Mouse (Mus musculus): ENCODE results near the gene Krt7. TPM values are rescaled to one million over a fixed set of nuclear protein-coding genes. Genes with fewer than 3 reads are reported as not detected.

Krt7 gene
- polyA plus RNA-seq (2015; fragmentation: Illumina TruSeq; extraction: RNeasy Lipid Tissue Mini Kit (QIAGEN cat#74804); ENCODE audit: insufficient read depth, low replicate concordance) = 1.7 TPM

DNA sequence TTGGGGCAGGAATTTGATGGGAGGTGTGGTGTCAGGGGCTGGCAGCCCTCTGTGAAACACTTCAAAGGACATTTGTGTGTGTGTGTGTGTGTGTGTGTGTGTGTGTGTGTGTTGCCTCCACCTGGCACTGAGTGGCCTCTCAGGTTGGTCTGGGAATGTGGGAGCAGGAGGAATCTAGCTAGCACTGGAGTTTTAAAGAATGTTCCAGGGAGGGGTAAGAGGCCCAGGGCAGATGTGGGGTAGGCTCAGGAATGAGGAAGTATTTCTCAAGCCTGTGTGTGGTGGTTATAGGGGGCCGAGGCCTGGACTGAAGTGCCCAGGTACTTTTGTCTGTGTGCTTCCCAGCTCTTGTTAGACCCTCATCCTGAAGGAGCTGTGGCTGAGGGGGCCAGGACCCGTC, at the start of gene Krt7:
Krt7 (plus strand) TSS at position 269 of the 400 bp plus-strand sequence.

DNA sequence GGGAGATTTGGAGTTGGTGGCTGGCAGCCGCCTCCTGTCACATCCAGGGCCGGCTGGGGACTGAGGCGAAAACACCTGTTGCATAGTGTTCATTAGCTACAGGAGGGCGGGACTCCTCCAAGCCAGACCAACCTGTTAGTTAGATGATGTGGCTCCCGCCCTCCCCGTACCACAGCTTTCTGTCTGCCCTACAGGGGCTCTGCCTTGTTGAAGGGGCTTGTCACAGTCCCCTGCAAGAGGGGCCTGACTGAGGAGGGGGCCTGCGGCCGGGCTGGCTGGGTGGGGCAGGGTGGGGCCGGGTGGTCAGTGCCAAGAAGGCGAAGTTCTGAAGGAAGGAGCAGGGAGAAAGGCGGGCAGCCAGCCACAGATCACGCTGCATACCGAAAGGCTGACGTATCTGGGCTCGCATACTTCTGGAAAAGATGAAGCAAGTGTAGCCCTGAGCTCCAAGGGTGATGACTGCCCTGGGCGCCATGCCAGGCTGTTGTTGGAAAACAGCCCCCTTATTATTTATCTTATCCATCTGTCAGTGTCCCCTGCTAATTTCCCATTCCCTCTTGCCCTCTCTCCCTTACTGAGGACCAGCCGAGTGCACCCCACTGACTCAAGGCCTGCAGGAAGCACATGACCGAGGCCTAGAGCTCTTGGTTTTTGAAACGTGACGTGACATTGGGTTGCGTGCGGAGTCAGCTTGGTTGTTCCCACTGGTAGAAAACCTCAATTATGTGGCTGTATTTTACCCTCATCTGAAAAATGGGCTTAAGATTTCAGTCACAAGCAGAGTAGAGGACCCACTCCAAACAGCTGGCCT, 40.5 kb upstream of the Krt7 start, which contains the start of gene Krt80:
Krt80 (minus strand) TSS at position 62 of the 811 bp plus-strand sequence.

DNA sequence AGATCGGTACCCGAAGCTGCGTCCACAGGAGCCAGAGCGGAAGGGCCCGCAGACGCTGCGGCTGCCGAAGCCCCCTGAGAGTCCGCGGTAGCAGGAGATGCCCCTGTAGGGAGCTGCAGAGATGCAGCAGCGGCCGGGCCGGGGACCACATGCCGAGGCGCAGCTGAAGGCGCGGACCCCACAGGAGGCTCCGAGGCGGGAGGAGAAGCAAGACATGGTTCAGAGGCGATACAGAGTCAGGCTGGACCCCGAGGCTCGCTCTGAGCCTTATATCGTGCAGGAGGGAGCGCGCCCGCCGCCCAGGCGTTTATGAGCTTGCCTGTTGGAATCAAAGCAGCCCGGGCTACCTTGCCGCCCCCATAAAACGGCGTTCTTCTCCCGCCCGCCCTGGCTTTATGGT, 27.7 kb downstream of the Krt7 start, which contains the start of gene Krt87:
Krt87 (minus strand) TSS at position 250 of the 400 bp plus-strand sequence.

DNA sequence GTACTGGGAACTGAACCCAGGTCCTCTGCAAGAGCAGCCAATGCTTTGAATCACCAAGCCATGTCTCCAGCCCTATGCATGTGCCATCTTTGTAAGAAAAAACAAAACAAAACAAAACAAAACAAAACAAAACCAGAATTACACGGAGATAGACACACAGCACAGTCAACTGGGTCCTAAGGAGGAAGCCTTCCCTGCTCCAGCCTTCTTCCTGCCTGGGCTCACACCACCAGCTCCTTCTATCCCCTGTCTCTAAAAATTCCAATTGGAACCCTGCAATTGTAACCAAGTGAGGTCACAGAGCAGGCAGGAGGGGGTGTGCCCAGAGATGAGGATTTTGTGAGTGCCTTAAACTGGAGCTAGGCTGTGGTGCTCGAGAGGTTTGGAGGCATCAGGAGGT, 36.6 kb downstream of the Krt7 start, which contains the start of gene Krt88:
Krt88 (plus strand) TSS at position 301 of the 400 bp plus-strand sequence.

DNA sequence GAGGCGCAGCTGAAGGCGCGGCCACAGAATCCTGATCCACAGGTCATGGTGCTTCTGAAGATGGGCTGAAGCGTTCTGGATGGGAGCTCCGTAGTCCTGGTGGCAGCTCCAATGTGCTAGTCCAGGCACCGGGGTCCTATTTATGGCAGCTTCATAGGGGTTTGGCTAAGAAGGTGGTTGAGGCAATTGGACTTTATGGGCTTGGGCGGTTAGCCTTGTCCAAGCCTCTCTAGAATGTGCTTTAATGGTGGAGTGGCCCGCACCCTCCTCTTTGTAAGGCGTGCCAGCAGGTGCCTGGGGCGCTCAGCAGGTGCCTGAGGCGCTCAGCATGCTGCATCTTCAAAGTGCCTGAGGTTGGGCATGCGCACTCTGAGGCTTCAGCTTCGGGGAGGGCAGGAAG, 52.8 kb downstream of the Krt7 start, which contains the start of gene Krt81:
Krt81 (minus strand) TSS at position 101 of the 400 bp plus-strand sequence.

DNA sequence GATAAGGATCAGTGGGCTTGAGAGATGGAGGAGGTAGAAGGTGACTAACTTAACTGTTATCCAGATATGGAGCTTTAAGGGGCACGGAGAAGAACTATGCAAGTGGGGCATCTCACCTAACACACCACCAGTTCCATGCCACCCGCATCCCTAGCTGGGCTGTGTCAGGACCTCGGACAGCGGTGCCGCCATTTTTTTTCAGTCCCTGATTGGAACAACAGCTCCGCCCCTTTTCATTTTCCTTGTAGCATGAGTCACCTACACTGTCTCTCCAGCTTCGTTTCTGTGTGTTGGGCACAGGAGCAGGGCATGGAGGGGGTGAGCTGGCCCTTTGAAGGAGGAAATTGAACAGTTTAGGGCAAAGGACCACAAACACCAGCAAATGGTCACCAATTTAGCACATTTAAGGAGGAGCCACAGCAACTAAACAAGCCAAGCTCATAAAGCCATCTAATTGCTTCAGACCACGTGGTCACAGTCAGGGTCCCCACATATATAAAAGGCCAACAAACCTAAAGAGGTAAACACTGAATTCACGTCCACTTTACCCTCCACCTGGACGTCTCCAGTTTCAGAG, 62.2 kb downstream of the Krt7 start, which contains the start of gene Krt86:
Krt86 (plus strand) TSS at position 527 of the 577 bp plus-strand sequence.

Other genes starting within 250 kb of the Krt7 start
- gene Acvr1b, start 237.0 kb upstream of the Krt7 start, polyA plus RNA-seq (2015; fragmentation: Illumina TruSeq; extraction: RNeasy Lipid Tissue Mini Kit (QIAGEN cat#74804); ENCODE audit: insufficient read depth, low replicate concordance) = 15.0 TPM
- gene Grasp, start 186.9 kb upstream of the Krt7 start, polyA plus RNA-seq (2015; fragmentation: Illumina TruSeq; extraction: RNeasy Lipid Tissue Mini Kit (QIAGEN cat#74804); ENCODE audit: insufficient read depth, low replicate concordance) = 1.1 TPM
- gene Nr4a1, start 156.8 kb upstream of the Krt7 start, polyA plus RNA-seq (2015; fragmentation: Illumina TruSeq; extraction: RNeasy Lipid Tissue Mini Kit (QIAGEN cat#74804); ENCODE audit: insufficient read depth, low replicate concordance) = 30.7 TPM
- gene Atg101, start 126.8 kb upstream of the Krt7 start, polyA plus RNA-seq (2015; fragmentation: Illumina TruSeq; extraction: RNeasy Lipid Tissue Mini Kit (QIAGEN cat#74804); ENCODE audit: insufficient read depth, low replicate concordance) = 6.4 TPM
- gene 6030408B16Rik, start 117.8 kb upstream of the Krt7 start, polyA plus RNA-seq (2015; fragmentation: Illumina TruSeq; extraction: RNeasy Lipid Tissue Mini Kit (QIAGEN cat#74804); ENCODE audit: insufficient read depth, low replicate concordance) = not detected
- 6.9 TPM for gene Krt80, start 40.9 kb upstream of the Krt7 start, polyA plus RNA-seq (2015; fragmentation: Illumina TruSeq; extraction: RNeasy Lipid Tissue Mini Kit (QIAGEN cat#74804); ENCODE audit: insufficient read depth, low replicate concordance)
- gene Krt87, start 27.8 kb downstream of the Krt7 start, polyA plus RNA-seq (2015; fragmentation: Illumina TruSeq; extraction: RNeasy Lipid Tissue Mini Kit (QIAGEN cat#74804); ENCODE audit: insufficient read depth, low replicate concordance) = not detected
- not detected for gene Krt88, start 36.7 kb downstream of the Krt7 start, polyA plus RNA-seq (2015; fragmentation: Illumina TruSeq; extraction: RNeasy Lipid Tissue Mini Kit (QIAGEN cat#74804); ENCODE audit: insufficient read depth, low replicate concordance)
- not detected for gene Krt81, start 52.7 kb downstream of the Krt7 start, polyA plus RNA-seq (2015; fragmentation: Illumina TruSeq; extraction: RNeasy Lipid Tissue Mini Kit (QIAGEN cat#74804); ENCODE audit: insufficient read depth, low replicate concordance)
- gene Krt86, start 62.4 kb downstream of the Krt7 start, polyA plus RNA-seq (2015; fragmentation: Illumina TruSeq; extraction: RNeasy Lipid Tissue Mini Kit (QIAGEN cat#74804); ENCODE audit: insufficient read depth, low replicate concordance) = not detected
- not detected for gene Krt83, start 80.5 kb downstream of the Krt7 start, polyA plus RNA-seq (2015; fragmentation: Illumina TruSeq; extraction: RNeasy Lipid Tissue Mini Kit (QIAGEN cat#74804); ENCODE audit: insufficient read depth, low replicate concordance)
- not detected for gene Gm49425, start 106.2 kb downstream of the Krt7 start, polyA plus RNA-seq (2015; fragmentation: Illumina TruSeq; extraction: RNeasy Lipid Tissue Mini Kit (QIAGEN cat#74804); ENCODE audit: insufficient read depth, low replicate concordance)
- not detected for gene Krt84, start 121.8 kb downstream of the Krt7 start, polyA plus RNA-seq (2015; fragmentation: Illumina TruSeq; extraction: RNeasy Lipid Tissue Mini Kit (QIAGEN cat#74804); ENCODE audit: insufficient read depth, low replicate concordance)
- gene Krt82, start 139.6 kb downstream of the Krt7 start, polyA plus RNA-seq (2015; fragmentation: Illumina TruSeq; extraction: RNeasy Lipid Tissue Mini Kit (QIAGEN cat#74804); ENCODE audit: insufficient read depth, low replicate concordance) = not detected
- not detected for gene Krt90, start 151.9 kb downstream of the Krt7 start, polyA plus RNA-seq (2015; fragmentation: Illumina TruSeq; extraction: RNeasy Lipid Tissue Mini Kit (QIAGEN cat#74804); ENCODE audit: insufficient read depth, low replicate concordance)
- gene Krt75, start 162.9 kb downstream of the Krt7 start, polyA plus RNA-seq (2015; fragmentation: Illumina TruSeq; extraction: RNeasy Lipid Tissue Mini Kit (QIAGEN cat#74804); ENCODE audit: insufficient read depth, low replicate concordance) = not detected
- gene Gm5414, start 217.1 kb downstream of the Krt7 start, polyA plus RNA-seq (2015; fragmentation: Illumina TruSeq; extraction: RNeasy Lipid Tissue Mini Kit (QIAGEN cat#74804); ENCODE audit: insufficient read depth, low replicate concordance) = not detected
- gene Gm5478, start 236.3 kb downstream of the Krt7 start, polyA plus RNA-seq (2015; fragmentation: Illumina TruSeq; extraction: RNeasy Lipid Tissue Mini Kit (QIAGEN cat#74804); ENCODE audit: insufficient read depth, low replicate concordance) = not detected